ENCODE assay signal across 7 mouse cellular contexts in genomic region chr13:46350075-46350747, GRCm38 (mm10).
DNase-seq lines count a peak whose midpoint lies in the region; ATAC-seq lines count a peak whose summit lies in the region.

No protein-coding gene starts in this region.

- DNase-seq in adrenal gland, adult 18-20 months (ENCODE audit: low spot score in 2 of 2) = peak; percentile 32 to 43
- DNase-seq in adrenal gland, postnatal 25 days = peak; percentile 72
- DNase-seq in frontal cortex, postnatal 25 days (ENCODE audit: low spot score in 2 of 2) = peak; percentile 15 to 34
- DNase-seq in layer of hippocampus, adult 18-20 months (ENCODE audit: low spot score in 2 of 2) = peak; percentile 39 to 71
- DNase-seq in ovary, adult 18-20 months (ENCODE audit: low spot score) = peak; percentile 47
- no peak for DNase-seq in spleen, postnatal 14 days (ENCODE audit: low spot score in 2 of 2)

- ATAC-seq in erythroid progenitor cell, adult 5-6 weeks (replicated peaks; ENCODE audit: low FRiP score, poor library complexity, severe bottlenecking) = no peak

Comparison
In these comparisons a context has a peak if more than half of its experiments do, and no peak if none do; other contexts are left out.
1. DNase-seq: peak in adrenal gland, adult 18-20 months (2 of 2), adrenal gland, postnatal 25 days (single experiment), frontal cortex, postnatal 25 days (2 of 2), layer of hippocampus, adult 18-20 months (2 of 2) and ovary, adult 18-20 months (single experiment); none in spleen, postnatal 14 days (0 of 2).